Mouse (Mus musculus) bone marrow, adult 2 months (tissue): Measurements from ENCODE around the gene Pla2g5.

Experiments used
- CTCF ChIP-seq: fragments of 200-500 bp; IDR thresholded peaks from 2 replicates; pipeline ENCODE4 v1.5.1; 2011; ENCODE audit warnings: low read length, control low read depth; ENCODE audit not compliant: control insufficient read depth, insufficient read depth
- POLR2A ChIP-seq: fragments of 200-500 bp; IDR thresholded peaks from 2 replicates; pipeline ENCODE4 v1.6.1; 2011; ENCODE audit warnings: low read depth, mild to moderate bottlenecking, control low read depth, low read length, borderline replicate concordance; ENCODE audit not compliant: control insufficient read depth

- TF ChIP-seq CTCF (no peak), POLR2A (no peak)
Observed at GRCm38 (mm10) chr4:138782098-138782497, 81.2 kb downstream of the Pla2g5 start.
